Mouse (Mus musculus) cerebral cortex, adult 2 months (tissue): Measurements from ENCODE around the gene Dab2ip.

ENCODE experiments used
- WGBS: fragments of 180-500 bp; shearing (Covaris S2); methylation state at CpG from one replicate; pipeline ENCODE4 v1.1.7; 2018; 5-methylcytosine and 5-hydroxymethylcytosine counted together

The Dab2ip gene

DNA sequence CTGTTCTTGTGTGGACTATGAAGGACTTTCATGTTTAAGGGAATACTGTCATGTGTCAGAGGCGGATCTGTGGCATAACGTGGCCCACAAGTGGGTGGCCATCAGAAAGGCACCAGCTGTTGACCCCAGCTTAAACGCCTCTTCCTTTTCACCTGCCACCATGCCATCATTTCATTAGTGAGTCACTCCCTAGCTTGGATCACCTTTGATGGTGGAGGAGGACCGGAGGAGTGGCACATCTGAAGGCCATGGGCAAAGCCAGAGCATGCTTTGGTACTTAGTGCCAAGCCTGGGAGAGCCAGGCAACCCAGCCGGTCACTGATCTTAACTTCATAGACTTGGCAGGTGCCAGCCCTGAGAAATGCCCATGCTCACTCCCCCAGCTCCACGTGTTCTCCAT is 96.7 kb downstream of the Dab2ip start:
- 81% methylated on average over 6 of the region's 6 CpGs for WGBS

DNA sequence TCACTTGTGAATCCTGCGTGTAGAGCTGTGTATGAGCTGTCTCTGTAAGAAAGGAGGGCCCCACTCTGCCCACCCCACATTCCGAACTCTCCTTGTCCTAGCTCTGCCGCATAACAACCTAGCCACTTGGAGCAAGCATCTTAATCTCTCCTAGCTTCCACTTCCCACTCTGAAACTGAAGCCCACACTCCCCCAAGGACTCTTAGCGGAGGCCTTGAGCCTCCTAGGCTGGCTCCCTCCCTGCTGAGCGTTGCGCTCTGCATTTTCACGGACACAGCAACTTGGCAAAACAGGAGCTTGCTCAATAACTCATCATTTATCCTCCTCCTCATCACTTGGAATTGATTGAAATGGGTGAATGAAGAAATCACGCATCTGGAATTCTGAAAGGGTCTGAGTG is 97.9 kb downstream of the Dab2ip start:
- 56% methylated on average over 8 of the region's 8 CpGs for WGBS

DNA sequence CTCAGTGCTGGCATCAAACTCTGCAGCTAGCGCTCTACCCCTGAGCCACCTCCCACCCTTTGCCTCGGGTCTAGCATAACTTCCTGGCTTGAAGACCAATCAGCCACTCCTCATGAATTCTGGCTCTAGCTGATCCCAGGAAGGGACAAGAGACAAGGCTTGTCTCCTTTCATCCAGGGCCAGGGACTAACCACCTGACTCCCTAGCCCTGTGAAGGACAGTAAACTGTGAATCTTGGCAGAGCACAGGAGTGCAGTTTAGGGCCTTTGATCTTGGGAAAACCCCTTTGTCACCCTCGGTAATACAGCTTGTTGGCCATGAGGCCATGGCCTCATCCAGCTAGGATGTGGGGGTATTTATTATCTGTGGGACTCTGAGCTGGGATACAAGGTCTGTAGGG is 100.2 kb downstream of the Dab2ip start:
- 47% methylated on average over 3 of the region's 3 CpGs for WGBS

DNA sequence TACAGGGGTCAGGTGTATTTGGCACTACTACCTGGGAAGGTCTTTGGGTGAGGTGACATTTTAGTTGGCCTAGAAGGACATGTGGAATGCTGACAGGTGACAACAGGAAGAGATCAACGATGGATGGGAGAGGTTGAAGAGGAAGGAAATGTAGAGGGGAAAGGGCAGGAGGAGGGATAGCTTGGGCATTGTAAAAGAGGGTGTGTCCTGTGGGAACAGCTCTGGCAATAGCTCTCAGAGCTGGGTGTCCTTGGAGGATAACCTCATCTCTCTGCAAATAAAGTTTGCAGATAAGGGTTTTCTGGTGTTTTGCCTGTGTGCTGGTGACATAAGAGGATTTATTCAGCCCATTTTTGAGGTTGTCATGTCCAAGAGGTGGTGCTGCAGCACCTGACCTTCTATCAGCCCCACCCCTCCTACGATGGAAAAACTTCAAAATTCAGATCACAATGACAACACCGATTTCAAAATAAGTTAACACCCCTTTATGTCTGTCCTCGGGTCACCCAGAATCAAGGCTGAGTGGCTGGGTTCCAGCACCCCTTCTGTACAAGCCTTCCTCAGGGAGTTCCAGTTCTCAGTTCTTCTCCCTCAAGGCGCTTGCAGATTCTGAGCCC is 101.6 kb downstream of the Dab2ip start:
- 77% methylated on average over 5 of the region's 5 CpGs for WGBS

DNA sequence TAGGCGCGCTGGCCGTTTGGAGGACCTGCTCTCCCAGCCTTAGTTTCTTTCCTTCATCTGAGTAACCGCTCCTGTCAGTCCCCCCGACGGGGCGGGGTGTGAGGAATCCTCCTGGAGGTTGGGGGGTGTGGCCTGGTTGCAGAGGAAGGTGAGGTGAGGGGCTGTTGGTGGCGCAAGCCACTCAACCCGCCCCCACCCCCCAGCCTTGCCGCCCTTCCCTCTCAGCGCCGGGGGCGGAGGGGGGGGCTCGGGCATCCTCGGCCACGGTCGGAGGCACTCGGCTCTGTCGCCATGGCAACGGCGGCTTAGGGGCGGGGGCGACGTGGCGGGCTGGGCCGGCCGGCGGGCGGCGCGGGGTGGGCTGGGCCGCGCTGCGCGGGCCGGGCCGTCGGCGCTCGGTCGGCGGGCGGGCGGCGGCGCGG is 102.9 kb downstream of the Dab2ip start:
- 7% methylated on average over 42 of the region's 47 CpGs for WGBS

DNA sequence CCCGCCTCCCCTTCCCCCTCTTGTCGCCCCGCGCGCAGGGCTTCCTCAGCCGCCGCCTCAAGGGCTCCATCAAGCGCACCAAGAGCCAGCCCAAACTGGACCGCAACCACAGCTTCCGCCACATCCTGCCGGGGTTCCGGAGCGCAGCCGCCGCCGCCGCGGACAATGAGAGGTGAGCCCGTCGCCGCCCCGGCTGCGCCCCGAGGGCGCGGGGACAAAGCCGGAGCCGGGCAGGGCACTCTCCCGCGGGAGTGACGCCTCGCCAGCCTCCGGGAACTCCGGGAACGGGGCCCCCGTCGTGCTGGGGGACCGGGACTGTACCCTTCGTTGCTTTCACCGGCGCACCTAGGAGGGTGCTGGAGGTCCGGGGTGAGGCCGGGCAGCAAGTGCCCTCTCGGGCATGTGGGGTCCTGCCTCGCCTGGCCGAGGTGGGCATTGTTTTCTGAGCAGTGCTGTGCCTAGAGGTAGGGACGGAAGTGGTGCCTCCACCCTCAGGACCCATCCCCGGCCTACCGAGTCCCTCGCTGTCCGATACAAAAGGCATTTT is 103.5 kb downstream of the Dab2ip start:
- under 1% methylated on average over 49 of the region's 51 CpGs for WGBS

DNA sequence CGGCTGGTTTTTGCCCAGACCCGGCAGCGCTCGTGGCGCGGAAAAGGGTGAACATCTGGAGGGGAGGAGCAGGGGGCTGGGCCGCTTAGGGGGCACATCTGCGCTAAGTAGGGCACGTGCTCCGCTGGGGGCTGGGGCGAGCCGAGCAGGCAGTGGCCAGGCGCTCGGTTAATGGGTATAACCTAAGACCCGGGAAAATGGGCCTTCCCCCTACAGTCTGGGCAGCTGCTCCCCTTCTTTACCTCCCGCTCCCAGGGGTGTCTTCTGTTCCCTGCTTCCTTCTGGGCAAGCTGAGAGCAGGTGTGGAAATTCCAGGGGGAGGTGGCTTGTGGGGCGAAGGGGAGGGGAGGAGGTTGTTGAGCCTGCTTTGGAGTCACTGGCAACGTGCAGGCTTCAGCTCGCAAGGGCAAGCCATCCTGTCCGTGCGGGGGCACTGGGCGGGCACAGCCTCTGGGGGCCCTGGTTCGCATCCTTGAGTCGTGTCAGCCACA is 104.0 kb downstream of the Dab2ip start:
- 3% methylated on average over 24 of the region's 24 CpGs for WGBS

DNA sequence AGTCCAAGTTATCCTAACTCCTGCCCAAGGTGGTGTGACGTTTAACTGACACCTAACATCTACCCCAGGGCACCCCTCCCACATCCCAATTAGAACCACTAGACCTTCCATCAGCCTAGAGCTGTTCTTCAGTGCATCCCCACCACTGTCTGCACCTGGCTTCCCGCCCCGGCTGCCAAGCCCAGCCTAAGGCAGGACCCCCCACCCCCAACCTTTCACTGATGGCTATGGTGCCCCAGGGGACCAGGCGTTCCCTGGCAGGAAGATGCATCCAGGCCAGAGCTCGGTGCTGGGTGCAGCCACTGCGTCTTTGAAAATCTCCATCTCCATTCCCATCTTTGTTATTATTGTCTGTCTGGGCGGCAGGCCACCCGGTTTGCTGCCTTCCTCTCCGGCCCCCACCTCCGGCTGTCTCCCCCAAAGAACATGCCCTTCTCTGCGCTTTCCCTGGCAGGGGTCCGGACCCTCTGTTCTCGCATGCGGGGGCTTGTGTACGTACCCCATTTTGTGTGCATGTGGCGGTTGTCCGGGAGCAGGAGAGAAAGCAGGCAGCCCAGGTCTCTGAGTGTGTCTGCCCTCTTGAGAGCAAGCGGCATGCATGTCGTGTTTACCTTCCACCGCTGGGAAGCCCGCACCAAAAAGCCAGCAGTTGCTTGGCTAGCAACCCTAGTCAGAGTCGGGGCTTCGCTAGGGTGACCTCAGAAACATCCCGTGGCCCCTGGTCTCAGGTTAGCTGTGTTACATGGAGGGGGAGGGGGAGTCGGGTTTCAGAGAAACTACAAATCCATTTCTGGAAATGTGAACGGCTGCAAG is 104.9 kb downstream of the Dab2ip start:
- WGBS = 9% methylated on average over 26 of the region's 26 CpGs

DNA sequence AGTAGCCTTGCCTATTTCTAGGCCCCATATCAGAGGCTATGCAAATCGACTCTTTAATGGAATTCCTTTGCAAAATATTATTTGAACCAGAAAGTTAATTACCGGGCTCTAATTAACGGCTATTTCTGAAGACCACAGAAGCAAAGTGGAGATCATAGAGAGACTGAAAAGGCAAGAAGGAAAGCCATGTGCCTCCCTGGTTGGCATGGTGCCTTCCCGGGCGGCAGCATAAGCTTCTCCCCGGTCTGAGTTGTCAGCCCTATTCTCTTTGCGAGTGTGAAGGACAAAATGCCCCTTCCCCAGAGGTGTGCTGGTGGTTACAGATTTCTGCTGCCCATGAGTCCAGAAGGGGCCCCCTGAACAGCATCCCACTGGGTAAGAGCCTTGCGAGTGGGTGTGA is 109.7 kb downstream of the Dab2ip start:
- WGBS = 46% methylated on average over 8 of the region's 8 CpGs

DNA sequence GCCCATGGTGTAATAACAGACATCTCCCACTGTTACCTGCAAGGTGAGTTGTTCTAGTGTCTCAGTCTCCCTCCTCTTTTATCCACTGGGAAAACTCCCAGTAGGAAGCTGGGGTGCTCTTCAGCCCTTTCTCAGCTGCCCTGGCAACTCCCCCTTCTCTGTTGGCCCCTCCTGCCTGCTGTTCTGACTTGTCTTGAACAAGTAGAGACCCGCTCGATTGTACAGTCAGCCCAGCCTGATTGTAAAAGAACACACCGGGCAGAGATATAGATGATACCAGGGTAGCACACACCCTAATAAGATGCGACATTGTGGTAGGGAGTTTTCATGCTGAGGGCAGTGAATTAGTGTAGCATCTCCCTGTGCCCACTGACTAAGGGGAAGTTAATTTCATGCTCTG is 111.2 kb downstream of the Dab2ip start:
- 66% methylated on average over 4 of the region's 4 CpGs for WGBS

DNA sequence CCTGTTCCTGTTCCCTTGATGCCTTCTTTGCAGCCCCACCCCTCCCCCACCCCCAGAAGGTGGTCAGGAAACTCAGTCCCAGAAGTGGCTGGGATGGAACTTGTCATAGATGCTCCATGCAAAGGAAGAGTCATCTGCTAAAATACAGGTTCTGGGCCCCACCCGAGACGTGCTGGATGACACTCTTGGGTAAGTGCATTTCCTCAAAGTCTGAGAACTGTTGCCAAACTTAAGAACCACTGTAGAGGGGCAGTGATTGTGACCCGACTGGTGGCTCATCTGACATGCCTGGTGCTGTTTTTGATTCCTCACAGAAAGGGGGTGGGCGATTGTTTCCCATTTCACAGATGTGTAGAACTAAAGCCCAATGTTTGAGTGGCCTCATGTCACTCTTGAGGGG is 111.7 kb downstream of the Dab2ip start:
- 74% methylated on average over 4 of the region's 4 CpGs for WGBS

DNA sequence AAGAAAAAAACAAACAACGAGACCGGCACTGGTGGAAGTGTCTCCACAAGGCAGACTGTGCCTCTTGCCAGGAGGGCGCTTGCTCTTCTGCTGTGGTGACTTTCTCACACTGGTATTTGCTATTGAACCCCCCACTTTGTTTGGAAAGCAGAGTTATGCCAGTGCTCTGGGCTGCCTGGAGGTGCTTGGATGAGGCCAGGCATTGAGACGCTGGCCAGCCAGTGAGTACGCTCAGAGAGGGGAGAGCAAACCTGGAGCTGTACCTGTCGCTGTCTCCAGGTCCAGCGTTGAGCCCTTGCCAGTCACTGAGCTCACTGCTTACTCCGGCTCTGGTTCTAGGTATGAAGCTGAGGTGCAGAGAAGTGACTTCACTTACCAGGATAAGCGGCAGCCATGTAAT is 112.2 kb downstream of the Dab2ip start:
- 75% methylated on average over 9 of the region's 9 CpGs for WGBS

DNA sequence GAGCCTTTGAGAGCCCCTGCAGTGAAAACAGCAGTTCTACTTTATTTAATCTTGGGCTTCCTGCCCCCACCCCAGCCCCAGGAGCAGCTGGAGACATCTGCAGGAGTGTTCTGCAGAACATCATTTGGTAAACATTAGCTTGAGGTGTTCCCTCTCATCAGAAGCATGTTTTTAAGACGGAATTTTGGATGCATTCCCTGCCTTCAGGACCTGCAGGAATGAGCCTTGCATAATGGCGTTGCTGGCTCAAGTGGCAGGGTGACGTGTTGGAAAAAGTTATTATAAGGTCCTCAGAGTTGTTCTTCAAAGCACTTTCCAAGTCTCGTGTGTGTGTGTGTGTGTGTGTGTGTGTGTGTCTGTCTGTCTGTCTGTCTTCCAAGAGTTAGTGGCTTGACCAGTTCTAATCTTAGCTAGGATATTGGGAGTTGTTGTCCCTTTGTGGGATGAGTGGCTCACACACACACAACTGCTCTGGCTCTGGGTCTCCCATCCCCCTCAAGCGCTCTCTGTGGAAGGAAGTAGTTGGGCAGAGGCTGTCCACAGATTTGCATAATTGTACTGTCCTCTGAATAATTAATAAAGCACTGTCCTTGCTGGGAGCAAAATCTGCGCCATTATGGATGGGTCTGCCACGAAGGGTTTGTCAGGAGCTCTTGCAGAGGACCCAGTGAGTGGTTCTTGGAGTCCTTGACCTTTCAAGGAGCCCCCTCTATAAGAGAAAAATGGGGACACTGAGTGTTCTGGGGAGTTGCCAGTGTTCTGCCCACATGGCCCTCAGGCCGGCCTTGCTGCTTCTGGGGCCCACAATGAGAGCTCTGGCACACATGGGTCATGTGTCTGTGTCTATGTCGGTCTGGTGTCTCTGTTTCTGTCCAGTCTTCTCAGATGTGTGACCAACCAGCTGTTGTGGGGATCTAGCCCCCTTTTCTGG is 114.2 kb downstream of the Dab2ip start:
- WGBS = 40% methylated on average over 9 of the region's 9 CpGs

DNA sequence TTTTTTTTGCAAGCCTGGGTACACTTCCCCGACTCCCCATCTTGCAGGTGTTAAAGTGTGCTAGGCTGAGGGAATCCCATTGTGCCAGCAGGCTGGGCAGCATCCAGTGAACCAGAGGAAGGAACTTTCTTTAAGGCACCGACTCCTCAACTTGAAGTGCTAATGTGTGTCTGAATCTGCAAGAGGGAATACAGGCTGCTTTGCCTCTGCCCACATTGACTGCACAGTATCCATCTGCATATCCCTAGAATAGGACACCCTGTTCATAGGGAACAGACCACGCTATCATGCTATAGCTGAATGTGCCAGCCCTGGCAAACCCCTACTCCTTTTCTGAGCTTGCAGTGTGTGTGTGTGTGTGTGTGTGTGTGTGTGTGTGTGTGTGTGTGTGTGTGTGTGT is 115.1 kb downstream of the Dab2ip start:
- WGBS = 44% methylated on average over 3 of the region's 3 CpGs

DNA sequence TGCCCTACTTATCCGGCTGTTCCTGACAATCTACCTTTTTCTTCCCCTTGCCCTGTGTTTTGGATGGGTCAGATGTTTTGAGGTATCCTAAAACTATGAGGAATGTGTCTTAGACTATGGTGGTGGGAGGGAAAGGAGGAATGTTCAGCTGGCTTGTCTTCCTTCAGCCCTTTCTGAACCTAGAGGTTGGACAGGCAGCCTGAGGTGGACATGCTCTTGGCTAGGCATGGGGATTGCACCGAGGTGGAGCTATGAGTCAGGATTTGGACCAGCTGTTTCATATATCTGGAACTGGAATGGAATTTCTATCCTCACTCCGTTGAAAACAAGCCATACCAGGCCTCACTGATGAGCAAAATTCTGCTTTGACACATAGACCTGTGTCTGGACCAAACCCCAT is 115.9 kb downstream of the Dab2ip start:
- WGBS = 50% methylated on average over 3 of the region's 3 CpGs

DNA sequence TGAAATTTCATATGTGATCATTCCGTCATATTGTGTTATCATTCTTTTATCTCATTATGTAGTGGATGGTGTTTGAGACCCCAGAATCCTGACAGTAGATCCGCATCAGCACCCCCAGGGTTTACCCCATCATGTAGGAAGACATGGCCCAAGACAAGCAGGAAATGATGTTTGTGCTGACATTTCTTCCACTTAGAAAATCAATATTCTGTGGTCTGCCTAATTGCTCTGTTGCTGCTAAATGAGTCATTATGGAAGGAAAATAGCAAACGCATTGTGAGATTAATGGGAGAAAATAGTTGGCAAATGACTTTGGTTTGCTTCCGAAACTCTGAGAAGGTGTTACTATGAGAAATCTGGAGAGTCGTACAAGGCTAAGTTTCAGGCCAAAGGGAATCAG is 116.4 kb downstream of the Dab2ip start:
- WGBS = 75% methylated on average over 5 of the region's 5 CpGs

DNA sequence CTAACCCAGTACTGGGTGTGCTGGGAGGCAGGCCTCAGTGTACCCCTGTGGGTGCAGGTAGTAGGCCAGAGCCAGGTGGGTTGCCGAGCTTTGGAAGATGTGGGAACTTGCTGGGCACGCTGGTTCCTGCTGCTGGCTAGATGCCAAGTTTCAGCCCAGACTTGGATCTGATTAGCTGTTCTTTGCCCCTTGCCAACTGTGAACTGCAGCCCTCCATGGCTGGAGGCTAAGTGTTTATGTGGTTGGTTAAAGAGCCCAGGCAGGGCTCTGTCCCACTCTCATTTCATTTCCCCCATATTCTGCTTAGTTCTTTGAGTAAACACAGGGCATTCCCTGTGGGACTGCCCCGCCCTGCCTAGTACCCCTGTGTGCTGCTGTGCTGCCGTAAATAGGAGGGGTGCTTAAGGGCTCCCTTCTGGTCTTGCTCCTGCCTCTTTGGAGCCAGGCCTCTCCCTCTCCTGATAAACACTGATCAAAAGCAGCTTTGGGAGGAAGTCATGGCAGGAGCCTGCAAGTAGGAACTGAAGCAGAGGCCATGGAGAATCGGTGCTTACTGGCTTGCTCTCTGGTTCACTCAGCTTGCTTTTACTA is 118.1 kb downstream of the Dab2ip start:
- WGBS = 30% methylated on average over 5 of the region's 5 CpGs

DNA sequence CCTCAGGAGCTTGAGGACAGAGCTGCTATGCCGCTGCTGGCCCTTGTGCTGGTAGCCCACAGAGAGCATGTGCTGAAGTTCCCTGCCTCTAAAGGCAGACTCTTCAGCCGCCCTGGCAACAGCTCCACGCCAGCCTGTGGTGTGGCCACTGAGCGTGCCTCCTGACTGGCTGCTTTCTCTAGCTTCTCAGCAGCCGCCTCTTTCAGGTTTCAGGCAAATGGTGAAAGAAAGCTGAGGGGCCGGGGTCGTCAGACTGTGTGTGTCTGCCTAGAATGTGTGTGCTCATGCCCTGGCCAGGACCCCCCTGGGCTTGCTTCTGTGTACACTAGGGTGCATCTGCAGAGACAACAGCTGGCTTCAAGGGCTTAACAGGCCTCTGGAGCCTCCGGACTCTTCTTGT is 119.8 kb downstream of the Dab2ip start:
- 24% methylated on average over 8 of the region's 8 CpGs for WGBS

DNA sequence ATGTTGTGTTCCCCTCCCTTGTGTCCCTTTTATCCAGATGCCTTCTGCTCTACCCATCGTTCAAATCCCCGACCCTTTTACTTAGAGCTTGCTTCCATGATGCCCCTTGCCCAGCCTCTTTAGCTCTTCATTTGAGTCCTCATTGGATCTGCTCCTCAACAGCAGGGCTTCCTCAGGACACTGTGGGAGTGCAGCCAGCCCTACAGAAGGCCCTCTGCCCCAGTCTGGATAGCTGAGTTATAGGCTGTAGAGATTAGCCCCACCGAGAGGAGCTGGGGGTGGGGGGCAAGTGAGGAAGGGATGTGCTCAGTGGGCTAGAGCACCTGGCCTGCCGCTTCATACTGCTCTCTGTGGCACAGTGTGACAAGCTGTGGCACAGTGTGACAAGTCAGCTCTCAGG is 120.4 kb downstream of the Dab2ip start:
- WGBS = 48% methylated on average over 4 of the region's 4 CpGs

DNA sequence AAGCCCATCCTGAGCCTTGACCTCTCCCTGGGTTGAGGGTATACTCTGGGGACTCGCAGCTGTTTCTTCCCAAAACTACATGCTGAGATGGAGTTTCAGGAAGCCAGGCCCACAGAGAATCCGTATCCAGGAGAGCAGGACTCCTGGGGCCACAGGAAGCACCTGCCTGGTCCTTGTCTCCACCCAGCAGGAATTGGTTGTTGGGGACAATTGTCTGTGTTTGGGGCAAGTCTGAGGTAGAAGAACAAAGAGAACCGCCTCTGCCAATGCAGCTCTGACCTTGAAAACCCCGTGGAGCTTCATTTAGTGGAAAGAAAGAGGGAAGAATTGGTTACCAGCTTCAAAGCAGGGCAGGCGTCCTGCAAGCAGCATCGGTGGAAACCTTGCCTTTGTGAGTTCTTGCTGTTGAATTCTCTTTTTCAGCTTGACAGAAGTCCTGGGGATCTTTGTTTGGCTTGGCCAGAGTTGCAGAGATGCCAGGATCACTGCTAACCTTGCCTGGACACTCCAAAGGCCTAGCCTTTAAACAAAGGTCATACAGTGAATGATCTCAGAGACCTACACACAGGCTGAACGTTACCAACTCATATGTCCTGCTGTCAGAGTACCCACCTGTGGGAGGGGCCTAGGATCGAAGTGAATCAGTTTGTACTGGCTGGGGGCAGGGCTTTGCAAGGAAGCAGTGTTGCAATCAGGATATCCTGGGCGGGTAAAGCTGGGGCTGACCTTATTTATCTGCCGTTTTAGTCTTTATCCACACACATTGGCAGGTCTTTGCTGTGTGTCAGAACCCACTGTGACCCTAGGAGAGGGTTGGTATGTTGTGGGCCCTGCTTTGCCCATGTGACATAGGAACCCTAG is 122.0 kb downstream of the Dab2ip start:
- 54% methylated on average over 10 of the region's 10 CpGs for WGBS

DNA sequence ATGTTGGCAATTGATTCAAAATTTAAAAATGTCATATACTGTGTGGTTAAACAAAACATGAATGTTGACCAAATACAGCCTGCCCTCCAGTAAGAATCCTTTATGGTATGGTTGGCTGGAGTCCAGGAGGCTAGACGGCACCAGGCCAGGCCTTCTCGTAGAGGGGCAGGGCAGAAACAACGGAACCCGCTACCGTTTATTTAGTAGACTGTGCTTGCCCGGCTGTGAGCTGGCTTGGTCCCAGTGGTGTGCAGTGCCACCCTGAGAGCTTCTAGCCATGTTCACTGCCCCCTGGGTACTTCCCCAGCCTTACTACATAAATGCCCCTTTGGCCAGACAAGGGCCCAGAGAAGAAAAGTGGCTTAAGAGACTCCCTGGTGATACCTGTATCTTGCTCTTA is 122.8 kb downstream of the Dab2ip start:
- 20% methylated on average over 6 of the region's 6 CpGs for WGBS
